Mouse (Mus musculus) midbrain, postnatal 0 days (tissue): ENCODE data around the gene Cog5. TPM values are rescaled to one million over a fixed set of nuclear protein-coding genes. Genes with fewer than 3 reads are reported as not detected.

ENCODE experiments used
- ATAC-seq: fragments of 200-750 bp; cut with Nextera tagmentation; 2 replicates; pipeline ENCODE4 v1.8.0; 2017; ENCODE audit warnings: moderate number of reproducible peaks, mild to moderate bottlenecking, moderate TSS enrichment, moderate library complexity; ENCODE audit not compliant: low FRiP score
- DNase-seq: peaks from one replicate; pipeline ENCODE4 v3.0.0-alpha.2; 2015; ENCODE audit warnings: low spot score
- H3K27ac ChIP-seq: fragments of 300-500 bp; sonication (generic); 2 replicates; pipeline ENCODE4 v1.5.1; 2014; ENCODE audit warnings: low read depth, mild to moderate bottlenecking, low read length, mixed read lengths
- H3K27me3 ChIP-seq: fragments of 300-500 bp; sonication (generic); 2 replicates; pipeline ENCODE4 v1.6.1; 2014; ENCODE audit warnings: low read length, control low read depth, mixed read lengths; ENCODE audit not compliant: insufficient read depth
- H3K36me3 ChIP-seq: fragments of 300-500 bp; sonication (generic); 2 replicates; pipeline ENCODE4 v1.6.1; 2014; ENCODE audit warnings: low read length, control low read depth, mixed read lengths; ENCODE audit not compliant: insufficient read depth
- H3K4me1 ChIP-seq: fragments of 300-500 bp; sonication (generic); 2 replicates; pipeline ENCODE4 v1.6.1; 2014; ENCODE audit warnings: mild to moderate bottlenecking, control low read depth, antibody characterized with exemption, low read length, mixed read lengths; ENCODE audit not compliant: insufficient read depth
- H3K4me2 ChIP-seq: fragments of 300-500 bp; sonication (generic); 2 replicates; pipeline ENCODE4 v1.6.1; 2014; ENCODE audit warnings: low read depth, mild to moderate bottlenecking, low read length, mixed read lengths; ENCODE audit not compliant: poor library complexity, severe bottlenecking
- H3K4me3 ChIP-seq: fragments of 300-500 bp; sonication (generic); 2 replicates; pipeline ENCODE4 v1.5.1; 2014; ENCODE audit warnings: low read depth, mild to moderate bottlenecking, low read length, moderate library complexity
- H3K9ac ChIP-seq: fragments of 300-500 bp; sonication (generic); replicated peaks from 2 replicates; pipeline ENCODE4 v1.6.1; 2014; ENCODE audit warnings: mild to moderate bottlenecking, low read length, moderate library complexity, mixed read lengths; ENCODE audit not compliant: poor library complexity, severe bottlenecking
- H3K9me3 ChIP-seq: fragments of 300-500 bp; sonication (generic); 2 replicates; pipeline ENCODE4 v1.6.1; 2016; ENCODE audit warnings: low read length, control low read depth
- CTCF ChIP-seq: IDR thresholded peaks from 2 replicates; pipeline ENCODE4 v1.5.1; 2016; ENCODE audit warnings: antibody characterized with exemption, mild to moderate bottlenecking
- WGBS: fragments of 180-500 bp; shearing (Covaris S2); extraction: QIAGEN DNeasy Blood & Tissue Kit; methylation state at CpG from one replicate; pipeline ENCODE4 v1.1.7; 2014; 5-methylcytosine and 5-hydroxymethylcytosine counted together
- polyA plus RNA-seq: library from polyadenylated mRNA; unstranded; fragments of >200 nt; fragmentation: Nextera tagmentation; extraction: Ambion mirVana; gene quantifications from 2 replicates; pipeline ENCODE4 v1.2.1, GENCODE M21; 2015
- total RNA-seq: library from RNA; depleted of rRNA; stranded (reverse); fragments of >200 nt; gene quantifications from 2 replicates; pipeline ENCODE4 v1.2.3, GENCODE M21; 2014; rRNA removed

Gene Cog5
- total and polyA plus RNA-seq, 2 experiments from 2014 or later = 18.8 to 41.1 TPM

GRCm38 (mm10) chr12:31984206-31984605, 329.5 kb downstream of the Cog5 start:
- no peak overlapping the region for H3K4me3 ChIP-seq
- TF ChIP-seq CTCF = no peak
- no peaks in the 10 kb centered on the region for H3K27me3 ChIP-seq
- H3K27ac ChIP-seq = peak overlapping the region; percentile 43; the same call in 1 of the 2 replicates
- no peaks in the 10 kb centered on the region for H3K4me1 ChIP-seq
- H3K9me3 ChIP-seq = no peaks in the 10 kb centered on the region
- H3K4me2 ChIP-seq = no peak overlapping the region
- WGBS = 56% methylated on average over 2 of the region's 2 CpGs
- DNase-seq = peak; percentile 28
- H3K9ac ChIP-seq = no peak overlapping the region
- ATAC-seq = no peak
- H3K36me3 ChIP-seq = peaks cover 3% of the 10 kb centered on the region; the same call in 1 of the 2 replicates

GRCm38 (mm10) chr12:31984664-31985063, 330.0 kb downstream of the Cog5 start:
- WGBS = 77% methylated on average over 12 of the region's 12 CpGs
- H3K36me3 ChIP-seq = peaks cover 3% of the 10 kb centered on the region; the same call in 1 of the 2 replicates
- no peak overlapping the region for H3K9ac ChIP-seq
- H3K4me2 ChIP-seq = no peak overlapping the region
- DNase-seq = no peak
- peak overlapping the region; percentile 43; the same call in 1 of the 2 replicates for H3K27ac ChIP-seq
- TF ChIP-seq CTCF = no peak
- H3K9me3 ChIP-seq = no peaks in the 10 kb centered on the region
- ATAC-seq = no peak
- H3K4me1 ChIP-seq = no peaks in the 10 kb centered on the region
- no peak overlapping the region for H3K4me3 ChIP-seq
- no peaks in the 10 kb centered on the region for H3K27me3 ChIP-seq

- ATAC-seq (no peak), DNase-seq (no peak)
- no peak for TF ChIP-seq CTCF
- no peak overlapping the region for H3K27ac ChIP-seq
- no peak overlapping the region for H3K4me2 ChIP-seq
- H3K9me3 ChIP-seq = no peaks in the 10 kb centered on the region
- no peak overlapping the region for H3K4me3 ChIP-seq
- WGBS = 90% methylated on average over 6 of the region's 6 CpGs
- H3K9ac ChIP-seq = no peak overlapping the region
- H3K4me1 ChIP-seq = no peaks in the 10 kb centered on the region
- no peaks in the 10 kb centered on the region for H3K27me3 ChIP-seq
- H3K36me3 ChIP-seq = peaks cover 3% of the 10 kb centered on the region; the same call in 1 of the 2 replicates
Observed at GRCm38 (mm10) chr12:31985738-31986137, 331.1 kb downstream of the Cog5 start.

GRCm38 (mm10) chr12:31986463-31986862, 331.8 kb downstream of the Cog5 start:
- no peak overlapping the region for H3K4me2 ChIP-seq
- ATAC-seq (no peak), DNase-seq (no peak)
- peaks cover 3% of the 10 kb centered on the region; the same call in 1 of the 2 replicates for H3K36me3 ChIP-seq
- H3K27ac ChIP-seq = no peak overlapping the region
- WGBS = 90% methylated on average over 2 of the region's 2 CpGs
- H3K4me1 ChIP-seq = no peaks in the 10 kb centered on the region
- no peak for TF ChIP-seq CTCF
- no peaks in the 10 kb centered on the region for H3K9me3 ChIP-seq
- no peak overlapping the region for H3K9ac ChIP-seq
- no peak overlapping the region for H3K4me3 ChIP-seq
- no peaks in the 10 kb centered on the region for H3K27me3 ChIP-seq

Other genes starting within 250 kb of the Cog5 start
- gene Cbll1, start 155.3 kb upstream of the Cog5 start, total RNA-seq = 19.5 and 25.2 TPM in 2 replicates
- gene Cbll1, start 155.3 kb upstream of the Cog5 start, polyA plus RNA-seq = 17.4 and 17.7 TPM in 2 replicates
- 0.05 and 0.33 TPM in 2 replicates for gene Slc26a4, start 94.9 kb upstream of the Cog5 start, total RNA-seq
- gene Slc26a4, start 94.9 kb upstream of the Cog5 start, polyA plus RNA-seq = 0.10 TPM in 1 of 2 replicates, not detected in the other
- 5.9 and 11.1 TPM in 2 replicates for gene Bcap29, start 20.2 kb upstream of the Cog5 start, total RNA-seq
- gene Bcap29, start 20.2 kb upstream of the Cog5 start, polyA plus RNA-seq = 33.9 and 36.1 TPM in 2 replicates
- 3.9 and 8.6 TPM in 2 replicates for gene Dus4l, start within 50 bp of the Cog5 start, total RNA-seq
- gene Dus4l, start within 50 bp of the Cog5 start, polyA plus RNA-seq = 5.9 and 8.3 TPM in 2 replicates
- 21.2 and 22.6 TPM in 2 replicates for gene Gpr22, start 59.1 kb downstream of the Cog5 start, total RNA-seq
- 17.5 and 19.0 TPM in 2 replicates for gene Gpr22, start 59.1 kb downstream of the Cog5 start, polyA plus RNA-seq